Mouse (Mus musculus) G1E (cell line): ENCODE measurements at regions not wholly inside any gene's neighbourhood (a gene's known extent, or its start where the extent isn't known, plus 50 kb on each side); places are given as distances from the start of the nearest gene placed in this dataset.

ENCODE experiments used
- CTCF ChIP-seq: IDR thresholded peaks from 2 replicates; pipeline ENCODE4 v1.5.1; 2012; ENCODE audit warnings: low read depth, low read length, inconsistent platforms, mixed read lengths
- GATA1 ChIP-seq: IDR thresholded peaks from 2 replicates; pipeline ENCODE4 v1.6.1; 2012; ENCODE audit warnings: borderline replicate concordance, low read length, inconsistent platforms, mixed read lengths
- POLR2AphosphoS5 ChIP-seq: IDR thresholded peaks from 2 replicates; pipeline ENCODE4 v1.6.1; 2012; ENCODE audit warnings: low read depth, low read length, inconsistent platforms; ENCODE audit not compliant: insufficient replicate concordance
- TAL1 ChIP-seq: conservative IDR thresholded peaks from 2 replicates; pipeline ENCODE4 v1.6.1; 2012; ENCODE audit warnings: low read depth, low read length, inconsistent platforms, mixed read lengths

DNA sequence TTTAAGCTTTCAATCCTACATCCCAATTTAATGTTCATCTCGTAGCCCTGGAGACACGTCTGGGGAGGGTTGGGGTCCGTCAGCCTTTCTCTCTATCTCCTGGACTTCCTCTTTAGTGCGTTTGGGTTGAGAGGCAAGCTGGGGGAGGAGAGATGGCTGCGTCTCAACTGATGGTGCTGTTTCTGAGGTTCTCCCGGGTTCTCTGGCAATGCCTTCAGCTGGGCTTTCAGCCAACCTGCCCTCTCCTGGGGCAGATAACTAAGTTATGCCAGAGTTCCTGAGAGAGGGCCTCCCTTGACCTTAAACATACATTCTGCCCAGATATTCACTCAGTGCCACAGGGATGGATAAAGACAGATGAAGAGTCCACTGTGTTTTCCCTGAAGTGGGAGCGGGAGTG, 183.3 kb upstream of the Prok2 start:
- TF ChIP-seq CTCF, result no peak
- no peak for TF ChIP-seq POLR2AphosphoS5
- no peak for TF ChIP-seq GATA1
- no peak for TF ChIP-seq TAL1
